Mouse (Mus musculus): Measurements from ENCODE around the gene Sh3bp4. TPM values are rescaled to one million over a fixed set of nuclear protein-coding genes. Genes with fewer than 3 reads are reported as not detected.

Sh3bp4 gene
- total RNA-seq, 2 experiments from 2014 or later = 16.0 to 21.0 TPM

DNA sequence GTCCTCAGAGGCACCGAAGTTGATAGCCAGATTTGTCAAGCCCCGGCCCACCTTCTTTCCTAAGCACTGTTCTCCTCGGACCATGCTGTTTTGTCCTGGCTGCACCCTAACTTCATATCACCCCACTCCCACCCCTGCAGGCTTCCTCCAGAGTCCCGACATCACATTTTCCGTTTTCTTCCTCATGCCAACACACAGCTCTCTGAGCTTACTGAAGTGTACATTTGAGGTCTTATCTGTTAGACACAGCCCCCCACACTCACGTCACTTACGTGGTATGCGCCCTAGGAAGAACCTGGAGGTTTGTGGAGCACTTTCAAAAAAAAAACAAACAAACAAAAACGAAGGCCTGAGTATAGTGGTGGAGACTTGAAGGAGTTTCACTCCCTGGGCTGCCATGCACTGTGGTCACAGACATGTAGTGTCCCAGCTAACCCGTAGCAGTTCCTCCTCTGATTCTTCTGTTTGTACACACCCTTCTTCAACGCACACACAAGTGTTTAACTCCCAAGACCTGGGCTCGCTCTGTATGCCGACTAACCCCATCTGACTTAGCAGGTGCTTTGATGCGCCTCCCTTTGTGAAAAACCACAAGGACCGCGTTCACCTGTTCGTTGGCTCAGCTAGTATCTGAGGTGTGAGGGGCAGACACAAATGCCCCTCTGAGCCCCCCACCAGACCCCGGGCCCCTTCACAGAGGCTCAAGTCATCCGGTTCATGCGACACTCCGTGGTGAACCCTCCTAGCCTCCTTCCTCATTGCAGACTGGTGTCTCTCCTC, 19.8 kb downstream of the Sh3bp4 start:
- intact Hi-C loops (cut with DNase I) = loop anchor here (5.0 kb wide), 1 partner anchor 47 kb away; no protein-coding TSS in a partner anchor
- no peak for DNase-seq (ENCODE audit: low spot score in 2 of 2)

DNA sequence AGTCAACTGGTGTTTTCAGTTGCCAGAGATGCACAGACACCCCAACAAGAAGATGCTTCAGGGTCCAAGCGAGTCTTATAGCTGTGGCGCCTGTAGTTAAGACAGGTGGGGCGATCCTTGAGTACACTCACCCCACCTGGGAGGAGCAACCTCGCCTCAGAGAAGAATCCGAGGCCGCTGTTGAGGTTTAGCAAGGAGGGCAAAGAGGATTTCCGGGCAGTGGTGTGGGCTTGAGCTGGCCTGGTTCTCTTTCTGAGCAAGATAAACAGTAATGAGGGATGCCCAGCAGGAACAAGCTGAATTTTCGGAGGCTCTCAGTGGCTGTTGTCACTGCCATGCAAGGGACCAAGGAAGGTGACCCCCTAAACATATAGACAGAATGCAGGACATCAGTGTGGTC, 20.5 kb downstream of the Sh3bp4 start:
- intact Hi-C loops (cut with DNase I) = loop anchor here (5.0 kb wide), 1 partner anchor 47 kb away; no protein-coding TSS in a partner anchor
- no peak for DNase-seq (ENCODE audit: low spot score in 2 of 2)

DNA sequence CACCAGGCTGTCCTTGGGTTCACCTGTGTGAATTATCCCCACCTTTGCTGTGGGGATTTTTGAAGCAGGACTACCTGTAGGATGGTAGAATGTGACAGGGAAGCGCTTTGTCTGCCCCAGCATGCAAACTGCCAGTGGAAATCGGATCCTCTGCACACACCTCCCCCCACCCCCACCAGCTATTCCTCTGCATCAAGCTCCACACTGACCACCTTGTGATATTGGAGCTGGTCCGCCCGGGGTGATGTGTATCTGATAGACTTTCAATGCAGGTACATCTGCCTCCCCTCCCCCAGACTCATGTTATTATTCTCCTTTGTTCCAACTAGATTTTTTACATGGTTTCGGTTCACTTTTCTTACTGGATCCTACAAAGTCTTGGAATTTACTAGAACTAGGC, 21.8 kb downstream of the Sh3bp4 start:
- intact Hi-C loops (cut with DNase I) = loop anchor here (5.0 kb wide), 1 partner anchor 45 kb away; no protein-coding TSS in a partner anchor
- no peak for DNase-seq (ENCODE audit: low spot score in 2 of 2)

GRCm38 (mm10) chr1:89092442-89092991, 22.3 kb downstream of the Sh3bp4 start:
- intact Hi-C loops (cut with DNase I) = loop anchor here (5.0 kb wide), 1 partner anchor 45 kb away; no protein-coding TSS in a partner anchor
- peak; percentile 70 to 74 for DNase-seq (ENCODE audit: low spot score in 2 of 2)

DNA sequence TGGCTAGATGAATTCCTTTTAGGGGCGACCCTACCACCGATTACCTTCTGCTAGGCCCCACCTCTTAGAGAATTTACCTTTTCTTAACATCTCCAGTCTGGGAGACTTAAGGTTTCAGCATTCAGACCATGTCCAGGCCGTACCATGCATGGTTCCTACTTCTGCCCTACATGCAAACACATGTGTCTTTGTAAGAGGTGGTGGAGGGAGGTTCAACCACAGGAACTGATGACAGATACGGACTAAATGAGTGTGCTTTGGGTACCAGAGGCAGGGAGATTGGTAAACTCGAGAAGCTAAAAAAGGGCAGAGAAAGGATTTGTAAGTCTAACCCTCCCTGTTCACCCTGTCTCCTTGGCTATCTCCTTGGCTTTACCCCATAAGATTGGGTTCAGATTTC, 23.5 kb downstream of the Sh3bp4 start:
- DNase-seq (ENCODE audit: low spot score in 2 of 2) = no peak
- intact Hi-C loops (cut with DNase I) = loop anchor here (5.0 kb wide), 1 partner anchor 44 kb away; no protein-coding TSS in a partner anchor

DNA sequence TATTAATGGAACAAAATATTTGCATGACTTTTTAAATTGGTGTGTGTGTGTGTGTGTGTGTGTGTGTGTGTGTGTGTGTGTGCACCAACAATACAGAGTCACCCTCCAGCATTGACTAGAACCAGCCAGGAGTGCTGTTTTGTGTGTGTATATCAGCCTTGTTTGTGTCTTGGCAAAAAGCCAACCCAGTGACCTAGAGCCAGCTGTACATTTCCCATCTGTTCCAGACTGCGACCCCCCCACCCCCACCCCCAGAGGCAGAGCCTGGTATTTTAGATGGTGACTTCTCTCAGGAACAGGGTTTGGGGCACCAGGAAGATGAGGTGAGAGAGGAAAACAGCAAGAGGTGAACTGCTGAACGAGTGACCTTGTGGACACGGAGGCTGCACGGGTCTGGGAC, 24.2 kb downstream of the Sh3bp4 start:
- no peak for DNase-seq (ENCODE audit: low spot score in 2 of 2)
- intact Hi-C loops (cut with DNase I) = loop anchor here (5.0 kb wide), 1 partner anchor 43 kb away; no protein-coding TSS in a partner anchor

DNA sequence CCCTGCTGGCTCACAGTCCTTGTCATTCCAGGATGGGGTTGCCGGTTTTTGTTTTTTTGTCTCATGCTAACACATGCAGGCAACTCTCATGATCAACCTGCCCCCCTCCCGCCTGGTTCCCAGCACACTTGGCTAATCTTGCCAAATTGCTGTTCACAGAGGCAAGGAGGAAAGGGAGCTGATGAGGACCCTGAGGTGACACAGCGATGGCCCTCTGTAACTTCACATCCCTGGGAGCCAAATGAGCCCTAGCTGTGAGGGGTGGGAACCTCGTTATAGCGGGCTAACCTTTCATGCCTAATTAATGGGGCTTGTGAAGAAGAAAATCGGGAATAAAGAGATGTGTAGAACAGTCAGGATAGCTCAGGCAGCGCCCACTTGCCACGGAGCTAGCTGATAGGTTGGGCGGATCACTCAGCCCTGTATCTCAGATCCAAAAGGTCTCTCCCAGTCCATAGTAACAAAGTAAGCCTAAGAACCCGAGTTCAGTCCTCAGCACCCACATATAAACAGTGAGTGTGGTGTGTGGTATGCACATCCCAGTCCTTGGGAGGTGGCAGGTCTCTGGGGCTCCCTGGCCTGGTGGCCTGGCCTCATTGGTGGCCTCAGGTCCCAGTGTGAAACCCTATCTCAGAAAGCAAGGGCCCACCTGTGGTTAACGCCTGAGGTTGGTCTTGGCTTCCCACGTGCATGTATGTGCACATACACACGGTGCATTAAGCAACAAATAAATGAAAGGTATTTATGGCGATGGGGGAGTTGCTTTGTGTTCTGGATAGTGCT, 25.6 kb downstream of the Sh3bp4 start:
- intact Hi-C loops (cut with DNase I) = no loop called here

DNA sequence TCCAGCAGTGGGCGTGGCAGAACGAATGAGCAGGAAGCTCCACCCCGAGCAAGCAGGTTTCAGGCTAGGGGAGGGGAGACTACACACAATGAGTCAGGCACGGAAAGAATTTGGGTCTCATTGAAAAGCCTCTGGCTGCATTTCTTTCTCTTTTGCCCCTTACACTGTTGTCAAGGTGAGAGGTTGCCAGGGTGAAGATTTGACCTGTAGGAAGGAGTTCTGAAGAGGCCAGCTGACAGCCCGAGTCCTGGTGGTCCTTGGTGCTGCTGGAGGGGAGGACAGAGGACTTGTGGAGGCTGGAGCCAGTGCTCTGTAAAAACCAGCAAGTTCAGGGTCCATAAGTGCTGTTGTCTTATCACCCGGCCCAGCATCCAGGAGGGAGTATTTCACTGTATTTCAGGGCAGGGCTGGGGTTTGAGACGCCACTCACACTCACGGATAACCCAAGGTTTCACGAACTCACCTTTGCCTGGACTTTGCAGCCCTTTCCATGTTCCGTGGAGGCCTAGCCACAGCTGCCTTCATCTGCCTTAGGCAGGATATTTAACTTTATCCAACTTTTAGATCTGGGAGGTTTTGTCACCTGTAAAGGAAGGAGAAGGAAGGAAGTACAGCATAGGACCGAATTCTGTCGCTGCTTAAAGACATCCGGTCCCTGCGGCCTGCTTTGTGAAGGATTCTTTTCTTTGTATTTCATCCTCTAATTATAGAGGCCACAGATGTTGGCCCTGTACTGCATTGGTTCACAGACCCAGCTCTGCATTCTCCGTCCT, 32.2 kb downstream of the Sh3bp4 start:
- no peak for DNase-seq (ENCODE audit: low spot score in 2 of 2)
- intact Hi-C loops (cut with DNase I) = no loop called here

More for the DNA sequence above, 25.6 kb downstream of the Sh3bp4 start:
- no peak for DNase-seq (ENCODE audit: low spot score in 2 of 2)

GRCm38 (mm10) chr1:89103004-89103263, 32.7 kb downstream of the Sh3bp4 start:
- DNase-seq (ENCODE audit: low spot score in 2 of 2) = no peak
- intact Hi-C loops (cut with DNase I) = no loop called here

- intact Hi-C loops (cut with DNase I) = no loop called here
Observed at GRCm38 (mm10) chr1:89103505-89103904, 33.3 kb downstream of the Sh3bp4 start.

GRCm38 (mm10) chr1:89104066-89104765, 34.0 kb downstream of the Sh3bp4 start:
- no peak for DNase-seq (ENCODE audit: low spot score in 2 of 2)
- intact Hi-C loops (cut with DNase I) = no loop called here

More at GRCm38 (mm10) chr1:89103505-89103904, 33.3 kb downstream of the Sh3bp4 start:
- DNase-seq (ENCODE audit: low spot score in 2 of 2) = no peak

DNA sequence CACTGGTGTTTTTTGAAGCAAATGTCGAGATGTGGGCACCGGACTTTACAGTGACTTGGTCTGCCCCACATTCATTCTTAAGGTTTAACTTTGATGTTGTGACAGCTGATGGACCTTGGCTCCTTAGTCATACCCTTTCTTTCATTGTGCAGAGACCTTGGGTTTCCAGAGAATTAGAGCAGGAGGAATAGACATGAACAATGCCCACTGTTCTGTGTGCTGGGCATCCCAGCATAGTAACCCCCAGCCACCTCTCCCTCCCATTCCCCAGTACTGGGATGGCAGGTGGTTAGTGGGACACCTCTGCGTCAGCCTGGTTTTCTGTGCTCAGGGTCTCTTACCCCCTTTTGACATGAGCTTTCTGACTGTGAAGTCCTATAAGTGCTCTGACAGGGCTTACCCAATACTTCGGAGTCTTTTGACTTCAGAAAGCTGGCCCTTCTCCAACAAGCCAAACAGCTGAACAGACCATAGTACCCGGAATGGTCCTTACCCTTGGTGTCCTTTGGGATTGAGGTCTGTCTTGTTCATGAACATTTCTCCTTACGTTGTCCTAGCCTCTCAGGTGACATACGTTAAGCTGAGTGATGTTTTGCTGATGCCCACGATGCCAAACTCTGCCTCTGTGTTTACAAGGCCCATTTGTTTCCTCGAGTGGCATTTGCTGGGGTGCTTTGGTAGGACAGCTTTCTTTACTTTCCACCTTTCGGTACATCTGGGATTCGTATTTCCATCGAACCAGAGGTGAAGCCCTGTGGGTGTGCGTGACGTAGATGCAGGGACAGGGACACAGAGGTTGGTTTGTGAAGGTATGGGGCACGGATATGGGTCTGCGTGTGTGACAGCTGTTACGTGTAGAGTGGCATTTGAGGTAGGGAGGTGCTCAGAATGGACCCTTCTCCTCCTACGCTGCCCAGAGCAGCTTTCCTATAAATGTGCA, 35.9 kb downstream of the Sh3bp4 start:
- no peak for DNase-seq (ENCODE audit: low spot score in 2 of 2)

DNA sequence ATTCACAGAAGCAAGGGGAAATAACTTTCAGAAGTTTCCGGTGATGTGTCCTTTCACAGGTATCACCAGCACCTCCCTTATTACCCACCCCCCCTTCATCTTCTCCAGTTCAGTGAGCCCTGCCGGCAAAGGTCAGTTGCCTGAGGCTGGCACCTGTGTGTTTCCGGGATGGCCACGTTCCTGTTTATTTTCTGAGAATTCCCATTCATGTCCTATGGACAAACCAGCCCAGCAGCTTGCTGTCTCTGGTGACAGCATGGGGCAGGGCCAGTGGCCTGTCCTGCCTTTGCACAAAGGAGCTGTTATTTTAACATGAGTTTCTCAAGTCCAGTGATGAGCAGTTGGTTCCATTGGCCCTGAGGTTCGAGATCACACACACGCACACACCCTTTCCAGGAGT, 37.3 kb downstream of the Sh3bp4 start:
- no peak for DNase-seq (ENCODE audit: low spot score in 2 of 2)
- intact Hi-C loops (cut with DNase I) = no loop called here

More for the DNA sequence above, 35.9 kb downstream of the Sh3bp4 start:
- intact Hi-C loops (cut with DNase I) = no loop called here

DNA sequence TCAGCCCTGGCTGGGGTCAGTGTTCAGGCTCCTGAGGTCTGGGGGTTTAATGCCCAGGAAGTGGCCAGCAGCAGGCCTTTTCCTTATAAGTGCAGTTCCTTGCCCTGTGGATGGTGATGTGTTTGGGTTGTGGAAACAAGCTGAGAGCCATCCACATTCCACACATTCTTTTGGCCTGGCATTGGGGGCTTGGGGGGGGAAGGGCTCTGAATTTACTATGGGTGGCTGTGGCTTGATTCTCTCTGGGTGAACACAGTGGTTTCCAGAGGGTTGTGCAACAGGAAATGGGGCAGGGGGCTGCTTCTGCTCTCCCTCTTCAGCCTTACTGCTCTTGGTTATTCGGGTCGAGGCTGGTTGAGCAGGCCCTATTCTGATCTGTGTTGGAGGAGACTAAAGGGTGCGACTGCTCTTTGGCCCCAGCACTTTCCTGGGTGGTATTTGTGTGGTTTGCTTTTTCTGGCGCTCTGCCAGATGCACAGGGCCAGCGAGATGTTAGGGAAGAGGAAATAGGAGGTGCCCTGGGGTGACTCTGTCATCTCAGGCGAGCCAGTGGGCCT, 38.2 kb downstream of the Sh3bp4 start:
- intact Hi-C loops (cut with DNase I) = no loop called here
- DNase-seq (ENCODE audit: low spot score in 2 of 2) = no peak

GRCm38 (mm10) chr1:89109767-89110166, 39.6 kb downstream of the Sh3bp4 start:
- no peak for DNase-seq (ENCODE audit: low spot score in 2 of 2)
- intact Hi-C loops (cut with DNase I) = no loop called here

- no peak for DNase-seq (ENCODE audit: low spot score in 2 of 2)
- intact Hi-C loops (cut with DNase I) = no loop called here
Observed at GRCm38 (mm10) chr1:89110767-89111534, 40.7 kb downstream of the Sh3bp4 start.

DNA sequence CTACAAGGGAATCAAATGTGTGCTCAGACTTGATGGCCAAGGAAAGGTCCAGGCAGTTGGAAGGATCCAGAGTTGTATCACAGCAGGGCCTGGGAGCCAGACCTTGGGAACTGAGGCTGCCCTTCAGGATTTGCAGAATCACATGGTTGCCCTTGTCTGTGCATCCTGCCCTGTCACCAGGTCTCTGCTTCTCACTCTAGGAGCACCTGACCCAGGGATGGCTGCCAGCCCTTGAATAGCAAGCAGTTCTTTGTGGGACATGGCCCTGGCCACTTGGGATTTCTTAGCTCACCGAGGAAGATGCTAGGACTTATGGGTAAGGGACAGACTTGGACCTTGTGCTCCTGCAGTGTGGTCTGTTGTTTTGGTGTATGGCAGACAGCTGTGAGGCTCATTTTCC, 42.3 kb downstream of the Sh3bp4 start:
- intact Hi-C loops (cut with DNase I) = no loop called here
- DNase-seq (ENCODE audit: low spot score in 2 of 2) = no peak
